Mouse (Mus musculus): ENCODE results near the gene Lpin2.

Lpin2 gene

DNA sequence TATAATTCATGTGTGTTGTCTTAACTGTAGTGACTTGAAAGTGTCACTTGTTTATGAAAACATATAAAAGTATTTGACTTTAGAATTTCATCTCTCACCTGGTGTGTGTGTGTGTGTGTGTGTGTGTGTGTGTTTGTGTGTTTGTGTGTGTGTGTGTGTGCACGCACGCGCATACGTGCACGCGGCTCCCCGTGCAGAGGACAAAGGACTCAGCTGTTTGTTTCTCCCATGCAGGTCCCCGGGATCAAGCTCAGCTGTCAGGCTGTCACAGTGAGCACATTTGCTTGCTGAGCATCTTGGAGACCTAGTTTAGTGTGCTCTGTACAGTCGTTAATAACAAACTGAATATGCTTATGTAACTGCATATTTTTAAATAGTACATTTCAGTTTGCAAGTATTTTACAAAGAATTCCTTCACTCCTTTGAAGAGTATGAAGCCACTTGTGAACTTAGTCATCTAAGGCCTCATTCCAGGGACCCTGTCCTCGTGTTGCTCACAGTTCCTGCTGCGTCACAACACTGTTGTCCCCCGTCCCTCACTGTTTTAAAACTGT, 51.8 kb downstream of the Lpin2 start:
- no peak for DNase-seq

DNA sequence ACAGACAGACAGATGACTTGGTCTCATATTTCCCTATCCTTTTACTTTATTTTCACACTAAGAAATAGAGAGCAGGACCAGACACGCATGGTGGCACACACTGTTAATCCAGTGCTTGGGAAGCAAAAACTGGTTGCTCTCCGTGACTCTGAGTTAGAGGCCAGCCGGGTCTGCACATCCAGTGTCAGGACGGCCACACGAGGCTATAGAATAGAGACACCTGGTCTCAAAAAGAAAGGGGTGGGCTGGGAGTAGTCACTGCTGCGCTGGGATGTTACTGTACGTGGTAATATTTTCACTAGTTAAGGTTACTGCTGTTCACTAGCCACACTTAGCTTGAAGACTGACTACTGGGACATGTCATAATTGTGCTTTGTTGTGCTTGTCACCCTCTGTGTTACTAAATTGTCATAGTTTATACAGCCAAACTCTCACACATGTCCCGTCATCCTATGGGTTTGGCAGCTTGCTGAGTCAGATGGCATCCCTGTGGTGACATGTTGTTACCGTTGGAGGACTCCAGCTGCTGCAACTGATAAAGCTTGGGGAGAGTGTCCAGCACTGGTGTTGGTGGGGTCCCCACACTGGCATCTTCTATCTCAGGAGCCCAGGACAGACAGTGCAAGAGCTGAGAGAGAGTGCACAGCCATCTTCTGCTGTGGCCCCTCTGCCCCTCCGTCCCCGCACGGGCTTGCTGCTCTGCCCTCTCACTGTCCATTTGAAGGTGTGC, 53.0 kb downstream of the Lpin2 start:
- no peak for DNase-seq

DNA sequence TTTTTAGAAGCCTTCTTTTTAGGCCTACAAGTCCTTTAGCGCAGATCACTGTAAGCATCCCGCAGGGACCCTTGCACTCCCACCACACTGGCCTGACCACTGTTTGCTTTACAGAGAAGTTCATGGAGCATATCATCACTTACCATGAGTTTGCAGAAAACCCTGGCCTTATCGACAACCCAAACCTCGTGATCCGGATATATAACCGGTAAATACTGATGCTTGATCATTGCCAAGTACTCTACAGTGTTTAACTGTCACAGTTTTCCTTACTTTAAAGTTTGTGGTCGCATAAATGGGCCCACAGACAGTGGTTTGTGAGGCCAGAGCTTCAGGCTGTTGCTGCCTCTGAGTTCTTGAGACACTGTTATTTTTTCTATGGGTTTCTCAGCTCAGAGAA, 56.1 kb downstream of the Lpin2 start:
- no peak for DNase-seq

DNA sequence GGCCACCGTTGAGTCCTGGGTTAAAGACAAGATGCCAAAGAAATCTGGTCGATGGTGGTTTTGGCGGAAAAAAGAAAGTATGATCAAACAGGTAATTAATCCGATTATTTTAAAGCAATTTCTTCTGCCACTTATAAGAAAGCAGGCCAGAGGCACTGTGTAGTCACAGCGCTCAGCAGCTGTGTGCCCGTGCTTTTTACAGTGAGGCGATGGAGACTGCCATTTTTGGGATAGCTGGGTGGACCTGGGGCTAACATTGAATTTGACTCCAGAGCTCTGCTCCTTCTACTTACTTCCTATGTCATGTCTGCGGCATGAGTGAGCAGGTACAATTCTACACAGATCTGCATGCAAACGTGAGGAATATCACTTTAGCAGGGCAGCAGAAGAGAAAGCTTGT, 58.5 kb downstream of the Lpin2 start:
- DNase-seq = no peak

DNA sequence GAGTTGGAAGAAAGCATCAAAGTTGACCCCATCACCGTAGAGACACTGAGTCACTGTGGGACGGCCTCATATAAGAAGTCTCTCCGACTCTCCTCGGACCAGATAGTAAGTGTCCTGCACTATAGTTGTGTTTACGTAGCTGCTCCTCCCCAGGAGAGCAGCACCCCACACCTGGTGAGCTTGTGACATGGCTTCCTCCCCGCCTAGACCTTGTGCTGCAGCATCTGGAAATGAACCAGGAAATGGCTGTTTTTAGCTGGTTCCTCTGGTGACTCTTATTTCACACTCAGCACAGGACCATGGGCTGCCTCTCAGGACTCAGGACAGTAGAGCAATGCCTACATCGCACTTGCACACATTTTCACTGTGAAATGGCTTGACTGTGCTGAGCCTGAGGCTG, 60.3 kb downstream of the Lpin2 start:
- DNase-seq = no peak

DNA sequence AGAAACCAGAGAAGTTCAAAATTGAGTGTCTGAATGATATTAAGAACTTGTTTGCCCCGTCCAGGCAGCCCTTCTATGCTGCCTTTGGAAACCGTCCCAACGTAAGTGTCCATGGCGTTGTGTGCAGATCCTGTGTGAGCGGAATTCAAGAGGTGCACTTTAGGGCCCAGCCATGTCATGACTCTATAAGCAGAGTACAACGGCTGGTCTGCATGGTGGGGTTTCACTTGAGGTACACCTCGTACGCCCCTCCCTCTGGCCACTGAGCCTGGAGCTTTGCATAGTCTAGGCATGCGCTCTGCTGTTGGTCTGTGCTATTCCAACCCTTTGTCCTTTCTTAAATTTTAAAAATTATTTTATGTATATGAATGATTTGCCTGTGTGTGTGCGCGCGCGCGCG, 62.8 kb downstream of the Lpin2 start:
- no peak for DNase-seq

DNA sequence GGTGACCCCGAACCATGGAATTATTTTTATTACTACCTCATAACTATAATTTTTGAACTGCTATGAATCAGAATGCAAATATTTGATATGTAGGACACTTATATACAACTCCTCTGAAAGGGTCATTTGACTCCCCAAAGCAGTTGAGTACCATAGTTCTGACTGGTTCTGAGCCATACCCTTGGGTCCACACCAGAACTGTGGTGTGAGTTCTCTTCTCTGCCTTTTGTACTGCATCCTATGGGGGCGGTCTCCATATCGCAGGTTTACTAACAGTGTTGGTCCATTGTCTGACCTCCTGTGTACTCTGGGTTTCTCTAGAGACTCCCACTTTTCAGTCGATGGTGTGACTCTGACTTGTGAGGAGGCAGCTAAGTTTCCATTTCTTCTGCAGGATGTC, 63.7 kb downstream of the Lpin2 start:
- DNase-seq = no peak

DNA sequence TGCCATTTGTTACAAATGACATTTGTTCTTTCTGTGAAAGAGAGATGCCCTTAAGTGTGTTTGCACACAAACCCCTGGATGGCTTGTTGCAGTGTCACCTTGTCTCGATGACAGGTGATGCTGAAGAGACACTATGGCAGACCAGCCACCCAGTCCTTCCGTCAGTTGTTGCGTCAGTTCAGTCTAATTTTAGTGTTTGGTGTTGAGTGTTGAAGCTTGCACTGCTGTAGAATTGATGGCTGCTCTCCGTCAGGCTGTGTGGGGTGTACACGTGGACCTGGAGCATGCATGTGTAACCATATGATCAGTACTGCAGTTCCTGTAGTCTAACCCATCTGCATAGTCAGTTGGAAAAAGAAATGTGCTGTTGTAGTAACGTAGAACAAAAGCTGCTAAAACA, 66.6 kb downstream of the Lpin2 start:
- DNase-seq = no peak

DNA sequence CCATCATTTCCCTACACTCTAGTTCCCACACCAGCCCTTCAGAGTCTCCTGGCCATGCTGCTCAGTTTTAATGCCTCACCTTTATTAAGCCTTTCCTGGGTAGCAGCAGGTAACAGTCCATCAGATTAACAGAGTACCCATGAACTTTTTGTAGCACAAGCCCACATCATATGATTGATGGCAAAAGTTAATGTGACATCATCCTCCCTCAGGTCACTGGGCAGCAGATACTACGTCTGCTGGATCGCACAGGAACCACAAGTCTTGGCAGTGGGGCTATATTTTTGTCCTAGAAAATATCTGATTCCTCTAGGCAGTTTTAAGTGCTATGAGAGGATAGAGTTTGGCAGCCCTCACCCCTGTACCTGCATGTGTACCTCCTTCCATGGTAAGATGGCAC, 67.7 kb downstream of the Lpin2 start:
- DNase-seq = no peak

DNA sequence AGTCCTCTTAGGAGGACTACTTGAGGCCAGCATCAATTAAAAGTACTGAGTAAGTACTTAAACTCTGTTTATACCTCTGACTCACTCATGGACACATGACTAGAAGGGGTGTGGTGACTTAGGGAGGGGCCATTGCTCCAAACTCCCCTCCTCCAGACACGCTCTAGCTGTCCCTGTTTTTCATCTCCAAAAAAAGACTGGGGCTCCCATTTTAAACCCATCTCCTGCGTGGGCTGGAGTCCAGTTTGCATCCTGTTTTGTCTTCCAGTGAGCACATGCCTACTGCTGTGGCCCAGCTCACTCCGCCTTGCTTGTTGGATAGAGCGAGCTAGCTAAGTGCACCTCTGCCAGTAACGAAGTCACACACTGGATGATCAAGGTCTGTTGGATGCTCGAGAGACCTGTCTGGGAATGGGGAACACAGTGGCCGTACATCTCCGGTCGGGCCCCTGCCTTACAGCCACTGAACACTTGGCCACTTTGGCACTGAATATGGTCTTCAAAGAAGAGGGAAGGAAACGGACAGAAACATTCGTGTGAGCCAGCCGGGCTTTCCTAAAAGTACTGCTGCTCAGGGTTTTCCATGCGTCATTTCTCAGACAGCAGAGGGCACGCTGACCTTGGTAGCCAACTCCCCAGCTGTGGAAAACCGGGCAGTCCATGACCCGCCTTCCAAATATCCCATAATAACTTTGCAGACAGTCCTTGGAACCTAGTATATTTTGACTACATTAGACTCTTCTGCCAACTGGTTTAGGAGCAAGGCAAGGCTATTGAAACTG, 68.7 kb downstream of the Lpin2 start:
- DNase-seq = no peak

DNA sequence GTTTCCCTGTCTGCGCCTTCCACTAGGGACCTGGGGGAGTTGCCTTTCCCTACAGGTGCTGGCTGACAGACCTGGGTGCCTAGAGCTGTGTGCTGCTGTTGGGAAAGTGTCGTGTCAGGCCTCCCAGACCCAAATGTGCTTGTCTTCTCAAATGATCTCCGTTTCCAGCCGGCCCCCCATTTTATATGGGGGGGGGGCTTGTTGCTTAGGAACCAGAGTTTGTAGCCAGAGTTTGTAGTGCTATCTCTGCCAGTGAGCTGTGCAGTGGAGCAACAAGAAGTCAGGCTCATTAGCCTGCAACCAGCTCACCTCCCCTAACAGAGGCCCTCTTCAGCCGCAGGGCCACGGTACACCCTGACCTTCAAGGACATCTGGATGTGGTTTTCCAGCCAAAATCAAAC, 69.2 kb downstream of the Lpin2 start:
- no peak for DNase-seq

DNA sequence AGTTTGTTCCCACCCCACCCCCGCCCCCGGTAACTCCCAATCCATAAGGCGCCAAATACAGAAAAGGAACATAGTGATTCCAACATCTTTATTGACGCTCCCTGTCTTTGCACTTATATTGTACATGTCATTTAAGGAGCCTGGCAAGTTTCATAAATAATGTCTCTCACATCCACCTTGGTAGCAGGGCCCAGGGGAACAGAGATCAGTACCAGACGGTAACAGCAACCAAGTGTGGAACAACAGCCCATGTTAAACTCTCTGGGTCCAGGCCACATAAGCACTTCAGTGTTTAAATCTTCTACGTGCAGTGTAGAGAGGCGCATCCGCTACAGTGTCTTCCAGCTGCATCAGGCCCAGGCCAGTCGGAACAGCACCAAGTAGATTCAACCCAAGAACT, 69.7 kb downstream of the Lpin2 start:
- DNase-seq = no peak

DNA sequence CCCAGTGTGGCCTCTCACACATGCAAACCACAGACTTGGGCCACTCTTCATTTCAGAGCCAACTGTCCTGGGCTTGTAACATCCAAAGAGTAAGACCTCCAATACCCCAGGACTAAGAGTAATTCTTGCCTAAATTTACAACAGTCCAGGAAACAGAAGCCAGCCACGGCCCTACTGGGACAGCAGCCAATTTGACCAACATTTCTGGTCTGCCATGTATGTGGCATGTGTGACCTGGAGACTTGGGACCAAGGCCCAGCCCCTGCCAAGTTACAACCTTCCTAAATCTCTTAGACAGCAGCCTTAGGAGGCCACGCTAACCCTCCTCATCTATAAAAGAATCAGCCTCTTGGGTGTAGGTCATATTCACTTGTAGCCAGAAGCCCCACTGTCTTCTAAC, 71.0 kb downstream of the Lpin2 start:
- no peak for DNase-seq

DNA sequence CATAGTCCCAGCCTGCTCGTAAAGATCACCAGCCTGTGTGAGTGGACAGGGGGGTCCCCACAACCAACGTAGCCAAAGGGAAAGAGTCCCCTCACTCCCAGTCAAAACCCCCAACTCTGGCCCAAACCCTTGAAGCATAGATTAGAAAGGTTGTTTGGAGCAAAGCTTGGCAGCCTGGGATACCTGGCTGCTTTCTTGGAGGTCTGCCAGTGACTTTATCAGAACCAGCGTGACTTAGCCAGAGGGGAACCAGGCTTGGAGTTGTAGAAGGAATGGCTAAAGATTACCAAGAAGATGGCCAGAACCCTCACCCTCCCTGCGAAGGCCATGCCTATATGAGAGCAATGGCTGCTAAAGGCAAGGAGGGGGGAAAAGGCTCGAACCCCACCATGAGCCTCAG, 71.7 kb downstream of the Lpin2 start:
- DNase-seq = no peak

DNA sequence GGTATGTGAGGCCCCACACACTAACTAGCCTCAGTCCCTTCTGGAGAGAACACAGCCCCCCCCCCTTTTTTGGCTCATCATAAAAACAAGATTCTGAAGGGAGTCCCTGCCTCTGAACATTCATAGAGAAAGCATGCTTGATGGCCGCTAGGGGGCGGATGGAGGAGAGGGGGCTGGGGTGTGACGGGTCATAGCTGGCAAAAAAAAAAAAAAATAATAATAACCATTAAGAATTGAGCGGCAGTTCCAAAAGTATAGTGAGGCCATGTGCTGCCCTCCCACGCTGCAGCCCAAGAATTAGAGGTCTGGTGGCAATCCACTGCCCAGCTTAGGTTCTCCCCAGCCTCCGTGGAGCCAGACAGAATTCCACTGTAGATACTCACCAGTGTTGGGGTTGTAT, 72.4 kb downstream of the Lpin2 start:
- DNase-seq = peak; percentile 51

DNA sequence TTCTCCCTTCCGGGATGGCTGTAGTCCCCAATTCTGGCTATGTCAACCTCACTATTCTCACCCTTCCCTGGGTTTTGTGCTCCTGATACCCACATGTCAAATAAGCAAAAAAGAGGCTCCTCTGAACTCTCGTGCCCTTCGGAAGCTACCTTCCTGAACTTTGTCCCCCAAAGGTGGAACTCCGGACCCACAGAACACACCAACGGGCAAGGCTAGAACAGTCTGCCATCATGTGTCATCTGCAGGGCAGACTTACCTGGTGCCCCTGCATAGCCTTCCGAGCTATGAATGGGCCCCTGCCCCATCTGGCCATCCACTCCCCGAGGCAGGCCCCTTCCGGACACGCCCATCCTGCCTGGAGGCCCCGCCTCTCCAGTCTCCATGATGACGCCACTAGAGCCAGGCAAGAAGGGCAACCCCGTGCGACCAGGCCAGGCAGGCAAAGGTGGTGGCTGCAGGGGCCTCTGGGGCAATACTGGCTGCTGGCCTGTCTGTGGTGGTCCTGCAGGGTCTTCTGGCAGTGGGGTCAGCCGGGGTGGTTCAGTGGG, 73.8 kb downstream of the Lpin2 start:
- no peak for DNase-seq

DNA sequence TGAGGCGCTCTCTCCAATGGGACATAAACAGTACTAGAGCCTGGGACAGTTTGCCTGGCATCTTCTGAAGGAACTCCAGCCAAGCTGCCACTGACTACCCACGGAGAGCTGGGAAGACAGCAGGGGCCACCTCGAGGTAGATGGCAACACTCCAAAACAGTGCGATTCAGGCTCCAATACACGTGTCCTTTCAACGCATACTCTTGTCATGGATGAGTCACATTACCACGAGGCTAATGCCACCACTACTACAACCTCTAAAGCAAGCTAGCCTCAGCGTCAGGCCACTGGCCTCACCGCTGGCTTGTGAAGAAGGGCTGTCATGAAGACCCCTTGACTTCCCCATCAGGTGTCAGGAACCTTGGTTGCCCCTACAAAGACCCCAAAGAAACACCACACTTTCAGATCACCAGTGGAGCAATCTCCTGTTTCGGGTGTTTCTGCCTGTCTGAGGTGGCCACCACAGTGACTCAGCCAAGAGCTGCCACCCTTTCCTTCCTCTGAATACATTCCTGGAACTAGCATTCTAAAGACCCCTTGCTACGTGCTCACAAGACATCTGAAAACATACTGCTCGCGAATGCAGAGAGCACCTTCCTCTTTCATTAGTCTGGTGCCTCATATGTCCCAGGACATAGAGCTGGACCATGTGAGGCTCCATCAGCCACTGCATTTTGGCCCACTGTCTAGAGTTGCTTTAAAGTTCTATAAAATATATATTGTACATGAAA, 74.6 kb downstream of the Lpin2 start:
- no peak for DNase-seq

DNA sequence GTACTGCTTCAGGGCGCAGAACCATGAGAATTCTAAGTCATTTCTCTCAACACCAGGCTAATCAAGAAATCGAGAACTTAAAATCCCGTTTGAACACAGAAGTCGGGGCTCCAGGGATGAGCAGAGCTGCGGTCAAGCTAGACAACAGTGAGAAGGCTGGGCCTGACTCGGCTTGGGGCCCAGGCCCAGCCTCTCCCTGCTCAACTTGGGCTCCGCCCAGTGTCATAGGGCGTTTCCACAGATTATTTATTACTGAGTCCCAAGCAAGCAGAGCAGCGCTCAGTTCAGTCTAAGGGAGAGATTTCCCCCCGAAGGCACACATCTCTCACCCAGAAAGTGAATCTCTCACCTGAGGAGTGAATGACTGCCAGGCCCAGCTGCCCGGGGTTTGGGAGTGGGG, 77.4 kb downstream of the Lpin2 start:
- DNase-seq = no peak

DNA sequence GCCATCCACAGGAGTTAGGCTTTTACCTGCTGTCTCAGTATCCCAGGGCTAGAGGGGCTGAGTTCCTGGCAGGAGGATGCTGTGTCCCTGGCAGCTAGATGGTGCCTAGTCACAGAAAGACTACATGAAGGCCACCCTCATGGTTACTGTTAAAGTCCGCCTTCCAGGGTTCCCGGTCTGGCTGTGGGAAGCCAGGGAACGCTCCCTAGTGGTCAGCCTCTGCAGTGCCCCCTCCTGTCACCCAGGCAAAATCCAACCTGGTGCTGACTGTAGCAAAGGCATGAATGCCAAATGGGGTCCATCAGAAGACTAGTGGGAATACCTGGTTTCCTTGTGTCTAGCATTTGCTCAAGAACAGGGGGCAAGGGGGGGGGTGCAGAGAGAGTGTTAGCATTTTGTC, 78.3 kb downstream of the Lpin2 start:
- DNase-seq = no peak

DNA sequence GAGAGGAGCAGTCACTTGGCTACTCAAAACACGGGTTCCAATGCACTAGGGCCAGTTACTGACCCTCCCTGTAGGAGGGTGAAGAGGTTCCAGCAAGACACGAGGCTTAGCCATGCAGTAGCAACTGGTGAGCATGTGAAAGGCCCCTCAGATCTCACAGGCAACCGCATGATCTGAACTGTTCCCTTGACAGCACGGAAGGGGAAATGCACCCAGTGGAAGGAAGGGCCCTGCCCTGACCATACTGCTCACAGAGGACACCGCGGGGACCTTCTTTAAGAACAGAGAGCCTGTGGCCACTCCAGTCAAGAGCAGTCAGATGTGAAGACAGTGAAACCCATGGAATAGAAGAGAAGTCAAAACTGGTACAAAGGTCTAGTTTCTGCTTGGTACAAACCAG, 80.8 kb downstream of the Lpin2 start:
- DNase-seq = no peak

DNA sequence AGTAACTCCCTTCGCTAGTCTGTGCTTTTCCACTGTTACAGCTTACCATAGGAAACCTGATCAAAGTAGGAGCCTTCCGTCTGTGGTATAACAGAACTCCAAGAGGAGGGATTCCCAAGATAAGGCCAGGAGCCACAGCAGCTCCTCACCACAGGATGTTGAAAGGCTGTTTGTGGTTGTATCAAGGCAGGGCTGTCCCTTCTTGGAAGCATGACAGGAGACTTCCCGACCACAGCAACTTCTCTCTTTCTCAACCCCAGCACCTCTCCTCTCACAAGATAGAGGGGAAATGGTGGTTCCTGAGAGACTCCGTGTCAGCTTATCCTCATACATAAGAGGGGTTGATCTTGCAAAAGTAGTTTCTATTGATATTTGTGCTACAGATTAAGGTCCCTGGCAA, 82.4 kb downstream of the Lpin2 start:
- DNase-seq = no peak

DNA sequence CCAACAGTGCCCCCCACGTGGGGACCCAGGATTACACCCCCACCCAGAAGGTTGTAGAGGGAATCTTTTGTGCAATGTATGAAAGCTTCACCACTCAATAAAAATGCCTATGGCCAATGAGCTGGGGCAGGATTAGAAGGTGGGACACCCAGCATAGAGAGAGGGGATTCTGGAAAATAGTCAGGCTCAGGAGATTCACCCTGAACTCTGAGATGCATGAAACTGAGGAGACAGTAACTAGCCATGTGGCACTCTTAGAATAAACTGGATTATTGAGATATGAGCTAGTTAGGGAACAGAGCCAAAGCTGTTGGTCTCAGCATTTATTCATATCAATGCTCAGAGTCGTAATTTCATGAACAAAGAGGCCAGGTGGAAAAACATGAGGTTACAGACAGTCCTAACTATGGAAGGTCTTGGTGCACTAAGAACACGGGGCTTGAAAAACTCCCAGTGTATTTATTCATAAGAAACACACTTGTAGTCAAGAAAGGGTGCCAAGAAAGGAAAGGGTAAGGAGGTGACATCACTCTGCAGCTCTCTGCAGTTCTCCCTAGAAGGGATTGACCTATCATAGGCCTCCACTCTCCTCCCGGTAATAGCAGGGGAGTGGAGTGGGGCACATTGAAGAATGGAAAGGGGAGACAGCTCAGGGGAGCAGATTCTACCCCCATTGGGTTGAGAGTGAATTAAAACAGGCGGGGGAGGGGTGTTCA, 83.1 kb downstream of the Lpin2 start:
- no peak for DNase-seq

DNA sequence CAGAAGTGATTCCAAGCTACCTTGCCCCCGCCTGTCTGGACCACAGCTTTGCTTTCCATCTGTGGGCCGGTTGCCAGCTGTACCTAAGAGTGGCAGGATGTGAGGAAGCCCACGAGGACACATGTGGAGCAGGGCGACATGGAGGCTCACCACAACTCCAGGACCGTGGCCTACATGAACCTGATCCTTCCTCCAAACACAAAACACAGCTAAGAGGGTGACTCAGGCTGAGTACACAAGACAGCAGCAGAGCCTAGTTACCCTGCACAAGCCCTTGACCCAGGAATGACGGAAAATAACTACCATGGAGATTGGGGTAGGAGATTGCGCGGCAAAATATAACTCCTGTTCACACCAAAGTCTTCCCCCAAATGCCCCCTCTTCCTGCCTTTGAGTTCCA, 85.0 kb downstream of the Lpin2 start:
- DNase-seq = no peak

All from lung, postnatal 14 days (tissue).